Mouse (Mus musculus): ENCODE measurements at regions not wholly inside any gene's neighbourhood (a gene's known extent, or its start where the extent isn't known, plus 50 kb on each side); places are given as distances from the start of the nearest gene placed in this dataset.

- in situ Hi-C loops (cut with MboI; ENCODE audit: low pct_ligation_motif_present, low pct_unique_long_range_greater_than_20kb, low sequenced_read_pairs) (no loop called here), dilution Hi-C loops (cut with MboI; ENCODE audit: extremely low pct_ligation_motif_present, extremely low pct_unique_long_range_greater_than_20kb, low sequenced_read_pairs) (no loop called here)
- Histone ChIP-seq H3K36me3 (replicated peaks in 1 of 2; ENCODE audit: control insufficient read depth in 1 of 2, insufficient read depth in 1 of 2, low read length in 1 of 2) (no peaks in the 10 kb centered on the region), H3K9ac (ENCODE audit: insufficient read depth, low read depth) (no peak overlapping the region), H3K27me3 (replicated peaks) (no peaks in the 10 kb centered on the region), H3K4me1 (ENCODE audit: control insufficient read depth in 1 of 2, insufficient read depth in 2 of 2) (peaks cover 30 to 48% of the 10 kb centered on the region in 2 experiments), H3K27ac (ENCODE audit: insufficient read depth, low read depth) (no peak overlapping the region), H3K4me2 (ENCODE audit: insufficient read depth, low read depth, poor library complexity, severe bottlenecking) (no peak overlapping the region), H3K9me3 (replicated peaks; ENCODE audit: low read length) (no peaks in the 10 kb centered on the region), H3K4me3 (replicated peaks in 1 of 3; ENCODE audit: low read depth in 2 of 3, low read length in 2 of 3, poor library complexity in 1 of 3) (no peak overlapping the region), H3K79me2 (replicated peaks; ENCODE audit: control insufficient read depth, extremely low read depth, insufficient read depth, poor library complexity, severe bottlenecking) (no peaks in the 10 kb centered on the region)
- TF ChIP-seq TCF12 (IDR thresholded peaks at IDR 0.05; ENCODE audit: low read depth, low read length) (no peak), ELF1 (IDR thresholded peaks at IDR 0.05; ENCODE audit: low read depth, low read length) (no peak), NRF1 (IDR thresholded peaks at IDR 0.05; ENCODE audit: low read depth, low read length) (no peak), TBP (conservative IDR thresholded peaks at IDR 0.05; ENCODE audit: low read depth, low read length) (no peak), JUND (conservative IDR thresholded peaks at IDR 0.05; ENCODE audit: low read depth, low read length) (no peak), CTCF (conservative IDR thresholded peaks at IDR 0.05 in 1 of 2, IDR thresholded peaks at IDR 0.05 in 1 of 2; ENCODE audit: low read depth in 2 of 2, low read length in 2 of 2) (no peak), MAX (IDR thresholded peaks at IDR 0.05; ENCODE audit: low read length) (no peak), MAZ (IDR thresholded peaks at IDR 0.05; ENCODE audit: low read depth, low read length) (no peak), MAFK (IDR thresholded peaks at IDR 0.05; ENCODE audit: insufficient replicate concordance, low read length) (no peak), EP300 (IDR thresholded peaks at IDR 0.05; ENCODE audit: low read length) (no peak), RAD21 (IDR thresholded peaks at IDR 0.05; ENCODE audit: low read depth, low read length) (no peak), IRF4 (IDR thresholded peaks at IDR 0.05; ENCODE audit: low read depth, low read length) (no peak), BHLHE40 (IDR thresholded peaks at IDR 0.05; ENCODE audit: low read depth, low read length) (no peak)
- no peak for DNase-seq (ENCODE audit: extremely low read depth)
Measured at GRCm38 (mm10) chr13:37676912-37677311, 101.3 kb upstream of the Rreb1 start.

GRCm38 (mm10) chr13:37678251-37678650, 99.9 kb upstream of the Rreb1 start:
- Histone ChIP-seq H3K4me1 (ENCODE audit: control insufficient read depth in 1 of 2, insufficient read depth in 2 of 2) (peaks cover 24 to 42% of the 10 kb centered on the region in 2 experiments), H3K27me3 (replicated peaks) (no peaks in the 10 kb centered on the region), H3K27ac (ENCODE audit: insufficient read depth, low read depth) (no peak overlapping the region), H3K36me3 (replicated peaks in 1 of 2; ENCODE audit: control insufficient read depth in 1 of 2, insufficient read depth in 1 of 2, low read length in 1 of 2) (no peaks in the 10 kb centered on the region), H3K4me2 (ENCODE audit: insufficient read depth, low read depth, poor library complexity, severe bottlenecking) (no peak overlapping the region), H3K9ac (ENCODE audit: insufficient read depth, low read depth) (no peak overlapping the region), H3K79me2 (replicated peaks; ENCODE audit: control insufficient read depth, extremely low read depth, insufficient read depth, poor library complexity, severe bottlenecking) (no peaks in the 10 kb centered on the region), H3K4me3 (replicated peaks in 1 of 3; ENCODE audit: low read depth in 2 of 3, low read length in 2 of 3, poor library complexity in 1 of 3) (no peak overlapping the region), H3K9me3 (replicated peaks; ENCODE audit: low read length) (no peaks in the 10 kb centered on the region)
- dilution Hi-C loops (cut with MboI; ENCODE audit: extremely low pct_ligation_motif_present, extremely low pct_unique_long_range_greater_than_20kb, low sequenced_read_pairs), result no loop called here
- in situ Hi-C loops (cut with MboI; ENCODE audit: low pct_ligation_motif_present, low pct_unique_long_range_greater_than_20kb, low sequenced_read_pairs), result no loop called here
- DNase-seq (ENCODE audit: extremely low read depth), result no peak
- TF ChIP-seq UBTF (IDR thresholded peaks at IDR 0.05; ENCODE audit: low read depth, low read length) (no peak), KAT2A (IDR thresholded peaks at IDR 0.05; ENCODE audit: insufficient replicate concordance, low read length) (no peak), MEF2A (IDR thresholded peaks at IDR 0.05; ENCODE audit: borderline replicate concordance, low read depth, low read length) (no peak), IRF4 (IDR thresholded peaks at IDR 0.05; ENCODE audit: low read depth, low read length) (no peak), MXI1 (IDR thresholded peaks at IDR 0.05; ENCODE audit: low read depth, low read length) (no peak), ZKSCAN1 (IDR thresholded peaks at IDR 0.05; ENCODE audit: borderline replicate concordance, low read depth, low read length) (no peak), ZMIZ1 (IDR thresholded peaks at IDR 0.05; ENCODE audit: low read depth, low read length) (no peak), CHD2 (IDR thresholded peaks at IDR 0.05; ENCODE audit: low read length) (no peak), CHD1 (IDR thresholded peaks at IDR 0.05; ENCODE audit: low read depth, low read length) (no peak), NELFE (IDR thresholded peaks at IDR 0.05; ENCODE audit: low read depth, low read length) (no peak), EP300 (IDR thresholded peaks at IDR 0.05; ENCODE audit: low read length) (no peak), POLR2A (IDR thresholded peaks at IDR 0.05; ENCODE audit: low read depth, low read length) (no peak), TCF12 (IDR thresholded peaks at IDR 0.05; ENCODE audit: low read depth, low read length) (no peak), RCOR1 (conservative IDR thresholded peaks at IDR 0.05; ENCODE audit: low read depth, low read length) (no peak), MAFK (IDR thresholded peaks at IDR 0.05; ENCODE audit: insufficient replicate concordance, low read length) (no peak), USF1 (IDR thresholded peaks at IDR 0.05; ENCODE audit: low read depth, low read length) (no peak), BHLHE40 (IDR thresholded peaks at IDR 0.05; ENCODE audit: low read depth, low read length) (no peak), ZNF384 (IDR thresholded peaks at IDR 0.05; ENCODE audit: low read depth, low read length) (no peak), JUN (IDR thresholded peaks at IDR 0.05; ENCODE audit: insufficient read depth, low read depth, low read length) (no peak), MAZ (IDR thresholded peaks at IDR 0.05; ENCODE audit: low read depth, low read length) (no peak)
